Mouse (Mus musculus) spleen, adult 2 months (tissue): ENCODE measurements around the gene Prkg1. TPM values are rescaled to one million over a fixed set of nuclear protein-coding genes. Genes with fewer than 3 reads are reported as not detected.
A peak's percentile ranks its signal among the peaks of the same experiment; 100 is the strongest.

Experiments used
- DNase-seq, 2 experiments: peaks; one replicate each; pipeline versions ENCODE4 v3.0.0 to v3.0.0-alpha.2; 2012 to 2021; ENCODE audit warnings: low spot score in 2 of 2, low read depth in 1 of 2
- H3K27ac ChIP-seq: fragments of 200-500 bp; 2 replicates; pipeline ENCODE4 v1.5.1; 2012; ENCODE audit warnings: low read length, inconsistent platforms; ENCODE audit not compliant: insufficient read depth
- H3K27me3 ChIP-seq: fragments of 200-500 bp; 2 replicates; pipeline ENCODE4 v1.6.1; 2012; ENCODE audit warnings: mild to moderate bottlenecking, moderate library complexity, low read length, inconsistent platforms; ENCODE audit not compliant: control insufficient read depth, insufficient read depth
- H3K36me3 ChIP-seq: fragments of 200-500 bp; 2 replicates; pipeline ENCODE4 v1.6.1; 2012; ENCODE audit warnings: mild to moderate bottlenecking, low read length, inconsistent platforms; ENCODE audit not compliant: control insufficient read depth, insufficient read depth
- H3K4me1 ChIP-seq: fragments of 200-500 bp; 2 replicates; pipeline ENCODE4 v1.6.1; 2011; ENCODE audit warnings: inconsistent platforms; ENCODE audit not compliant: control insufficient read depth, insufficient read depth, insufficient read length
- H3K4me3 ChIP-seq: fragments of 200-500 bp; 2 replicates; pipeline ENCODE4 v1.5.1; 2011; ENCODE audit warnings: mild to moderate bottlenecking, inconsistent platforms; ENCODE audit not compliant: insufficient read depth, insufficient read length; ENCODE audit errors: extremely low read depth
- CTCF ChIP-seq: fragments of 200-500 bp; IDR thresholded peaks from 2 replicates; pipeline ENCODE4 v1.5.1; 2011; ENCODE audit warnings: mild to moderate bottlenecking, inconsistent platforms; ENCODE audit not compliant: insufficient read depth, insufficient read length, insufficient replicate concordance; ENCODE audit errors: extremely low read depth
- POLR2A ChIP-seq: fragments of 200-500 bp; IDR thresholded peaks from 2 replicates; pipeline ENCODE4 v1.6.1; 2011; ENCODE audit warnings: low read depth, low read length, inconsistent platforms
- WGBS: fragments of 180-500 bp; shearing (Covaris S2); methylation state at CpG from one replicate; pipeline ENCODE4 v1.1.7; 2018; 5-methylcytosine and 5-hydroxymethylcytosine counted together
- polyA plus RNA-seq: library from polyadenylated mRNA; depleted of rRNA; stranded (reverse); fragments of >200 nt; gene quantifications from 2 replicates; pipeline ENCODE4 v1.2.3, GENCODE M21; 2012

Prkg1 gene
- polyA plus RNA-seq, 1 experiment = 0.33 TPM

DNA sequence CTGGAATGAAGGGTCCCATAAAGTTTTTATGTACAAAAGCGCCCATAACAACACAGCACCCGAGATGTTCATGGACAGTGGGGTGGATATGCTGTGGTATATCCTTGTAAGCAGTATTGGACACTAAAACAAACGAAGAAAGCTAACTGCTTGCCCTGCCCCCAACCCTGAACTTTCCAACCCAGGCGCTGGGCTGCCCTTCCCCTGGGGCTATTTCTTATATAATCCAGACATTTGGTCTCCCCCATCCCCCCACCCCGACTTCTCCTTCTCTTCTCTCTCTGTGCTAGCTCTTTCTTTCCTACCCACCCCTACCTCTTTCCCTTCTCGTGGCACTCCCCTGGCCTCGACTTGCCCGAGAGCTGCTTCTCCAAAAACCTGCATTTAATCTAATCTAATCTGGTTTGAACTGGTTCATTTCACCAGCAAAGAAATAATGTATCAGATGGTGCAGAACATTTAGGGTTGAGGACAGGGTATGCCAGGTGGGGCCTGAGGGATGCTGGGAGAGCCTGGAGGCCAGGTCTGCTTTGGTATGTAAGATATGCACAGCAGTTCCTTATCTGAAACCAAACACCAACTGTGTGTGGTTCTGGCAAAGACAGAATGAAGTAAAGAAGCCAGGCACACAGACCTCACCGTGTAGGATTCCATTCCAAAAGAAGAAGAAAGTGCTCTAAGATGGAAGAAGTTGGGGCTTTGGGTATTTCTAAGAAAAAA, 657.8 kb downstream of the Prkg1 start:
- Histone ChIP-seq H3K27ac (no peak overlapping the region), H3K4me1 (no peaks in the 10 kb centered on the region), H3K36me3 (no peaks in the 10 kb centered on the region), H3K27me3 (no peaks in the 10 kb centered on the region), H3K4me3 (no peak overlapping the region)
- WGBS = 73% methylated on average over 9 of the region's 9 CpGs
- TF ChIP-seq POLR2A = no peak
- no peak for TF ChIP-seq CTCF
- DNase-seq = no peak

- TF ChIP-seq POLR2A = no peak
- no peak for TF ChIP-seq CTCF
- WGBS = 90% methylated on average over 3 of the region's 3 CpGs
- DNase-seq = no peak
Observed at GRCm38 (mm10) chr19:31106036-31106435, 658.8 kb downstream of the Prkg1 start.

GRCm38 (mm10) chr19:31104764-31105163, 660.1 kb downstream of the Prkg1 start:
- no peak overlapping the region for H3K27ac ChIP-seq
- no peak for DNase-seq
- no peaks in the 10 kb centered on the region for H3K4me1 ChIP-seq
- no peak overlapping the region for H3K4me3 ChIP-seq
- TF ChIP-seq CTCF (no peak), POLR2A (no peak)
- no peaks in the 10 kb centered on the region for H3K36me3 ChIP-seq
- H3K27me3 ChIP-seq = no peaks in the 10 kb centered on the region
- 59% methylated on average over 6 of the region's 6 CpGs for WGBS

More at GRCm38 (mm10) chr19:31106036-31106435, 658.8 kb downstream of the Prkg1 start:
- no peaks in the 10 kb centered on the region for H3K27me3 ChIP-seq
- no peak overlapping the region for H3K27ac ChIP-seq
- no peak overlapping the region for H3K4me3 ChIP-seq
- no peaks in the 10 kb centered on the region for H3K4me1 ChIP-seq
- H3K36me3 ChIP-seq = no peaks in the 10 kb centered on the region

DNA sequence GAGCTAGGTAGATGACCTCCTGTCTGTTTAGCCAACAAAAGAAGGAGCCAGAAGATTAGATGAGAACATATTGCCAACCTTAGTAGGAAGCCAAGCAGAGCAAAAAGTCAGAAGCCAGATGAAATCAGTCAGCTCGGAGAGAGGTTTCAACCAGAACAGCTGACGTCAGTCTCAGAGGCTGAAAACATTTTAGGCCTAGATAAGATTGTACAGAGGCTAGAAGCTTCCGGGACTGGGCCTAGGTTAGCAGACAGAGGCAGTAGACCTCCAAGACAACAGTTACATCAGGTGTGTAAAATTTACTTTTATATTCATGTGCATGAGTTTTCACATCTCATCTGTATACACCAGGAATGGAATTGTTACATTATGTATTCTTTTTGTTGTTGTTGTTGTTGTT, 665.5 kb downstream of the Prkg1 start:
- H3K36me3 ChIP-seq = no peaks in the 10 kb centered on the region
- no peak for DNase-seq
- no peak for TF ChIP-seq POLR2A
- no peak for TF ChIP-seq CTCF
- WGBS = 88% methylated on average over 3 of the region's 3 CpGs
- no peaks in the 10 kb centered on the region for H3K4me1 ChIP-seq
- no peak overlapping the region for H3K4me3 ChIP-seq
- H3K27me3 ChIP-seq = no peaks in the 10 kb centered on the region
- H3K27ac ChIP-seq = no peak overlapping the region

DNA sequence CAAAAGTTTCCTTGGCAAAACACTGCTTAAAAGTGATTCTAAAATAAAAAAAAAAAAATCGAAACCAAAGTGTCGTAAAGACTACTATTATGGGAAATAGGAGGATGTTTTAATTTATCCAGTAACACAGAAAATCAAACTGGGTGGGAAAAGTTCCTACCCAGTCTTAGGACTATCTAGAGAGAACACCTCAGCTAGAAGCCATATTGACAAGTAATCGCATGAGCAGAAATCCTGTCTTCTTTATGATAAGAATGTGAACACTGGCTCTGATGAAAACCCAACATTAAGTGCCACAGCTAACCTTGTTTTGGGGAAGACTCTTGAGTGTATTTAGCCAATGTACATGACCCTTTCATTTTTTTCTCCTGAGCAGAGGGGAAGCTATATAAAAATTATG, 667.0 kb downstream of the Prkg1 start:
- WGBS = 93% methylated on average over 3 of the region's 3 CpGs
- Histone ChIP-seq H3K36me3 (no peaks in the 10 kb centered on the region), H3K4me3 (no peak overlapping the region), H3K27me3 (no peaks in the 10 kb centered on the region), H3K27ac (no peak overlapping the region), H3K4me1 (no peaks in the 10 kb centered on the region)
- no peak for DNase-seq
- TF ChIP-seq POLR2A = no peak
- no peak for TF ChIP-seq CTCF

- Histone ChIP-seq H3K4me1 (peaks cover 14% of the 10 kb centered on the region), H3K4me3 (no peak overlapping the region; the same call in 1 of the 2 replicates), H3K27me3 (no peaks in the 10 kb centered on the region), H3K27ac (no peak overlapping the region), H3K36me3 (peaks cover 4% of the 10 kb centered on the region)
- peak in 1 of 2 experiments; percentile 4 for DNase-seq
- WGBS = 93% methylated on average over 8 of the region's 8 CpGs
- TF ChIP-seq CTCF = no peak
- no peak for TF ChIP-seq POLR2A
Observed at GRCm38 (mm10) chr19:31083761-31084160, 681.1 kb downstream of the Prkg1 start.
